Mouse (Mus musculus): ENCODE measurements around the gene Dnmt3l. TPM values are rescaled to one million over a fixed set of nuclear protein-coding genes. Genes with fewer than 3 reads are reported as not detected.
"Not testable (repeated sequence)": the region's sequence is repeated elsewhere in the genome, so short reads cannot be mapped to it uniquely, and the experiment has no call there.

The Dnmt3l gene
- total RNA-seq, 2 experiments from 2014 or later, result not detected

DNA sequence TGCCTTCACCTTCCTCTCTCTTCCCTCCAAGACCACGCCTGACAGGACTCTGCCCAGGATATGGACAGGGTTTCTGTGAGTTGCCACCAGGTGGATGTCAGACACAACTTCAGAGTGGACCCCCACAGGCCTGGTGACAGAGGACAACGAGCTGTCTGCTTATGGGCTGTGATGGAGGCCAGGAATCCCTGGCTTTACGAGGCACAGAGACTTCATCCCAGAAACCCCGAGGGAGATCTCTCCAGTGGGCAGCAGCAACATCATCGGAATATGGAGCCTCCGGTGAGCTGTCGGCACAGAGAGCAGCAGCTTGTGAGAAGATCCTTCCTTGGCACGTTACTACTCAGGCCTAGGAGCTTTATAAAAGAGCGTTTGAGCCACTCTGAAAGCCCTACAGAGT lies 36.1 kb downstream of the Dnmt3l start:
- intact Hi-C loops (cut with DNase I), result no loop called here
- DNase-seq, result no peak

GRCm38 (mm10) chr10:78078276-78078675 lies 36.5 kb downstream of the Dnmt3l start:
- intact Hi-C loops (cut with DNase I), result no loop called here
- no peak for DNase-seq

- intact Hi-C loops (cut with DNase I), result no loop called here
- DNase-seq, result peak; percentile 43 to 55
These were observed 38.3 kb downstream of the Dnmt3l start for GRCm38 (mm10) chr10:78079955-78080591.

DNA sequence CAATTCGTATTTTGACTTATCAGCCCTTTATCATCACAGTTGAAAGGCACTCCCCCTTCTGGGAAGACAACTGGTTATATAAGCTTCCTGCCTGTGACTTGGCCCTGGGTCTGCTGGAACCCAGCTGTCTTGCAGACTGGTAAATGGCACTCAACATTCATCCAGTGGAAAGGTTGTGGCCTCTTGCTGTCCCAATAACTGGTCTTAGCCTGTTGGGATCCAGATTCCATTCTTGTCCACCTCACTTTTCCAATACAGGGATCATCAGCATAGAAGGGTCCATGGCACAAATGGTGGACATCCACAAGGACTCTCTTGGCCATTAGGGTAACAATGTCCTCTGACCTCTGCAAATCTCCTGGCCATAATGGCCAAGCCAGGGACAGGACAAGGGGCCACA lies 42.3 kb downstream of the Dnmt3l start:
- intact Hi-C loops (cut with DNase I), result no loop called here
- DNase-seq, result no peak

DNA sequence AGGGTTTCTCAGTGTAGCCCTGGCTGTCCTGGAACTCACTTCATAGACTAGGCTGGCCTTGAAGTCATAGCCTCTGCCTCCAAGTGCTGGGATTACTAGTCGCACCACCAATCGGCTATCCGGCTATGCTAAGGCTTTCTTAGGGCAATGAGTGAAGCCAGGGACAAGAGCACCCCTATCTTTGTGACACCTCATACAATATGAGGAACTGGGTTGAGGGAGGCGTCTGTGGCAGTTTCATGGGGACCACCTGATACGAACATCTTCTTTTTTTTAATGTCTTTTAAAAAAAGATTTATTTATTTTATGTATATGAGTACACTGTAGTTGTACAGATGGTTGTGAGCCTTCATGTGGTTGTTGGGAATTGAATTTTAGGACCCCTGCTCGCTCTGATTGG lies 44.0 kb downstream of the Dnmt3l start:
- intact Hi-C loops (cut with DNase I), result no loop called here
- no peak for DNase-seq

DNA sequence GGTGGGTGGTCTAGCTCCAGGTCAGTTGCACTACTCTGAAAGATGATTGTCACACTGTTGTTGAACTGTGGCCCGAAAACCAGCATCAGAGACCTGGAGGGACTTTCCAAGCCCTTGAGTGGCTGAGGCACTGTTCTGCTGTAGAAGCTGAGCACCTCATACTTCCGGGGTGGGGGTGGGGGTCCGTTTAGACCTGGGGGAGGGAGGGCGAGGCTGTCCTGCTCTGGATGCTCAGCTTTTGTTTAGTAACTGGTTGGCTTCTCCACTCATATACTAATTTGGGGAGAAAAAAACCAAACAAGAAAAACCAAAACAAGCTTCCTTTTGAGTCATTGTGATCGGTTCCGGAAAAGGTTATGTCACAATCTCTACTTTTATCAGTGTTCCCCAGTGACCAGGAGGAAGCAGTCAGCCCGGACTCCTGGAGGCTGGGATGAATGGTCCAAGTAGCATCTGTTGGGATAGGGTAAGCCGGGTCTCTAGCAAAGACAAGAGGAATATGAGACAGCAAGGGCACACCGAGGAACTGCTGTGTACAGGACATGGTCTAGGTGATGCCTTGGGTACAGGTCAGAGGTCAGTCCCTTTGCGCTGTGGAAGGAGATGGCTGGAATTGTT lies 44.8 kb downstream of the Dnmt3l start:
- peak in 1 of 2 experiments; percentile 34 for DNase-seq
- intact Hi-C loops (cut with DNase I), result no loop called here

- peak in 1 of 2 experiments; percentile 19 for DNase-seq
- intact Hi-C loops (cut with DNase I), result no loop called here
These were observed 45.4 kb downstream of the Dnmt3l start for GRCm38 (mm10) chr10:78087101-78087511.

- peak in 1 of 2 experiments; percentile 41 for DNase-seq
These were observed 48.5 kb downstream of the Dnmt3l start for GRCm38 (mm10) chr10:78090246-78090645.

GRCm38 (mm10) chr10:78090706-78091491 lies 49.2 kb downstream of the Dnmt3l start:
- intact Hi-C loops (cut with DNase I), result no loop called here
- DNase-seq, result no peak

More at GRCm38 (mm10) chr10:78090246-78090645, 48.5 kb downstream of the Dnmt3l start:
- intact Hi-C loops (cut with DNase I), result no loop called here

DNA sequence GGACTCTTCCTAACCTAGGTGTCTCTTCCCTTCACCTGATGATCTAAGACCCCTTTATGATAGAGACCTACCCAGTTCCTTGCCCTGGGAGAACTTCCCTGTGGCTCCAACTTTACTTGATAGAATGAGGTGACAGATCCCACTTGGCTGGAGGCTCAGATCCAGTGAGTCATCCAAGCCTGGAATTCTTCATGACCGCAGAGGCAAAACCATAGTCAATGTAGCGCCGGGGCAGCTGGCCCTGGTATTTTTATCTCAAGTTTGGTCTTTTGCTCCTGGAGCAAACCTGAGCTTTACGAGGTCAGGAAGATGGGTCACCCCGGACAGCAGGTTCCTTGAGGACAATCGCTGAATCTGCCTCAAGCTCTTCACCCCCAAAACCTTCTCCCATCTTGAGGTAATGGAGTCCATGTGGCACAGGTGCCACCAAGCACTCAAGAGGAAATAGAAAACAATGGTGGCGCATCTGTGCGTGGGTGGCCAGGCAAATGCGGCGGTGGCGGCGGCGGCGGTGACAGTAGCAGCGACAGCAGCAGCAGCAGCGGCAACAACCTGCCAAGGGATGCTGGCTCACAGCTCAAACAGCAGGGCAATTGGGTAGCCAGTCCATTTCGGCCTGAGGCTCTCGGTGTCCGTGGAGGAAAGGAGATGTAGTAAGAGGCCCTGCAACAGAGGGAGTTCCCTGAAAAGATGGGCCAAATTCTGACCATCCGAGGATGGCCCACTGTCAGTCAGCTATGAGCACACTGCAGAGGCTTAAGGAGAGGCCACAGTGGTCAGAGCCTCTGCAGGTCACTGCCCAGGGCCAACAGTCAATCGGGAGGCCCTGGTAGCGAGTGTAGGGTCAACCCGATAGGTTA lies 50.3 kb downstream of the Dnmt3l start:
- intact Hi-C loops (cut with DNase I), result no loop called here

GRCm38 (mm10) chr10:78092725-78093029 lies 50.9 kb downstream of the Dnmt3l start:
- DNase-seq, result no peak
- intact Hi-C loops (cut with DNase I), result no loop called here

More for the DNA sequence above, 50.3 kb downstream of the Dnmt3l start:
- DNase-seq, result peak in 1 of 2 experiments; percentile 36

- intact Hi-C loops (cut with DNase I), result no loop called here
- peak in 1 of 2 experiments; percentile 28 for DNase-seq
These were observed 53.5 kb downstream of the Dnmt3l start for GRCm38 (mm10) chr10:78095221-78095620.

- intact Hi-C loops (cut with DNase I), result no loop called here
- peak in 1 of 2 experiments; percentile 29 for DNase-seq
These were observed 54.5 kb downstream of the Dnmt3l start for GRCm38 (mm10) chr10:78095954-78096931.

DNA sequence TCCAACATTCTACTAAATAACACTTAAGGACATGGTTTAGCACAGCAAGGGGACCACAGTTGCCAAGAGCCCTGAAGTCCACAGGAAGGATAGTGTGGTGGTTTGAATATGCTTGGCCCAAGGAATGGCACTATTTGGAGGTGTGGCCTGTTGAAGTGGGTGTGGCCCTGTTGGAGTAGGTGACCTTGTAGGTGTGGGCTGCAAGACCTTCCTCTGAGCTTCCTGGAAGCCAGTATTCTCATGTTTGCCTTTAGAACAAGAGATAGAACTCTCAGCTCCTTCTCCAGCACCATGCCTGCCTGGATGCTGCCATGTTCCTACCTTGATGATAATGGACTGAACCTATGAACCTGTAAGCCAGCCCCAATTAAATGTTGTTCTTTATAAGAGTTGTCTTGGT lies 58.1 kb downstream of the Dnmt3l start:
- intact Hi-C loops (cut with DNase I); DNase-seq: not testable (repeated sequence)

GRCm38 (mm10) chr10:78100989-78101780 lies 59.4 kb downstream of the Dnmt3l start:
- DNase-seq, result no peak
- intact Hi-C loops (cut with DNase I), result no loop called here

GRCm38 (mm10) chr10:78104555-78105490 lies 63.1 kb downstream of the Dnmt3l start:
- DNase-seq, result no peak
- intact Hi-C loops (cut with DNase I), result no loop called here

- intact Hi-C loops (cut with DNase I), result no loop called here
- DNase-seq, result no peak
These were observed 63.8 kb downstream of the Dnmt3l start for GRCm38 (mm10) chr10:78105548-78105947.
